Comparison of ENCODE assay signal across 10 mouse cellular contexts in genomic region chr2:35720104-35720503, GRCm38 (mm10).
DNase-seq lines count a peak whose midpoint lies in the region; ATAC-seq and TF ChIP-seq lines count a peak whose summit lies in the region.
"Had no signal": no experiment of that assay in that cellular context is flagged by ENCODE, and none has a peak within 500 bp of the region (broad histone marks: within the 10 kb centered on the region; RNA-seq: fewer than 3 reads in every experiment).

No protein-coding gene starts in this region.

- TF ChIP-seq POLR2A in cerebellum, adult 2 months (IDR thresholded peaks at IDR 0.05; ENCODE audit: borderline replicate concordance, insufficient read depth, low read length) = no peak

- peaks cover 44% of the 10 kb centered on the region for H3K36me3 ChIP-seq in hindbrain, embryonic 16.5 days (ENCODE audit: control insufficient read depth, insufficient read depth, low read length)
- peaks cover 87% of the 10 kb centered on the region for H3K36me3 ChIP-seq in hindbrain, embryonic 14.5 days (replicated peaks; ENCODE audit: control insufficient read depth, insufficient read depth)

- no peaks in the 10 kb centered on the region; the same call in 1 of the 2 replicates for H3K4me1 ChIP-seq in hindbrain, embryonic 16.5 days (ENCODE audit: control insufficient read depth, insufficient read depth, low read depth, low read length)
- H3K4me1 ChIP-seq in hindbrain, embryonic 14.5 days (replicated peaks; ENCODE audit: control insufficient read depth, insufficient read depth, low read length) = no peaks in the 10 kb centered on the region
- H3K4me1 ChIP-seq in cerebellum, adult 2 months (ENCODE audit: control insufficient read depth, insufficient read depth, low read length) = peaks cover 73% of the 10 kb centered on the region

- WGBS in hindbrain, embryonic 16.5 days = 81% methylated on average over 12 of the region's 12 CpGs
- 91% methylated on average over 11 of the region's 12 CpGs for WGBS in hindbrain, embryonic 14.5 days
- 7% methylated on average over 12 of the region's 12 CpGs for WGBS in cerebellum, adult 2 months

- no peak overlapping the region for H3K27ac ChIP-seq in hindbrain, embryonic 16.5 days (ENCODE audit: low read depth, low read length)
- no peak overlapping the region for H3K27ac ChIP-seq in hindbrain, embryonic 14.5 days
- H3K27ac ChIP-seq in cerebellum, adult 2 months (ENCODE audit: insufficient read depth, low read length) = peak overlapping the region; percentile 70
- H3K27ac ChIP-seq: liver, embryonic 14.5 days had no signal

- no peaks in the 10 kb centered on the region for H3K27me3 ChIP-seq in hindbrain, embryonic 16.5 days (replicated peaks; ENCODE audit: control insufficient read depth, insufficient read depth, low read length)
- H3K27me3 ChIP-seq in hindbrain, embryonic 14.5 days (ENCODE audit: control insufficient read depth, insufficient read depth, low read length) = no peaks in the 10 kb centered on the region
- H3K27me3 ChIP-seq in cerebellum, adult 2 months (ENCODE audit: control insufficient read depth, insufficient read depth, low read length) = no peaks in the 10 kb centered on the region

- no peaks in the 10 kb centered on the region for H3K9me3 ChIP-seq in hindbrain, embryonic 16.5 days (ENCODE audit: control insufficient read depth, low read length)
- H3K9me3 ChIP-seq in hindbrain, embryonic 14.5 days (ENCODE audit: control insufficient read depth, low read length) = no peaks in the 10 kb centered on the region

- H3K4me3 ChIP-seq in hindbrain, embryonic 16.5 days (ENCODE audit: low read length) = no peak overlapping the region
- no peak overlapping the region for H3K4me3 ChIP-seq in hindbrain, embryonic 14.5 days (replicated peaks; ENCODE audit: low read length)
- H3K4me3 ChIP-seq in cerebellum, adult 2 months (replicated peaks; ENCODE audit: insufficient read depth, low read depth, low read length) = no peak overlapping the region

- DNase-seq in hindbrain, embryonic 14.5 days (ENCODE audit: low spot score) = no peak
- DNase-seq in adrenal gland, adult (ENCODE audit: inconsistent age in 2 of 2, low spot score in 1 of 2) = peak; percentile 95 to 96
- DNase-seq in cerebellum, adult 2 months = peak; percentile 75 to 76
- DNase-seq in layer of hippocampus, postnatal 10 days (ENCODE audit: low spot score in 2 of 2) = peak; percentile 56 to 66
- no peak for DNase-seq in lung, postnatal 36 days
- DNase-seq in retina, embryonic 14.5 days (ENCODE audit: low spot score) = no peak
- DNase-seq: thymus, postnatal 36 days had no signal

- TF ChIP-seq CTCF in cerebellum, adult 2 months (IDR thresholded peaks at IDR 0.05; ENCODE audit: borderline replicate concordance, insufficient read depth, low read depth, low read length) = no peak

- ATAC-seq in hindbrain, embryonic 16.5 days = peak; percentile 31
- ATAC-seq in hindbrain, embryonic 14.5 days (ENCODE audit: low FRiP score) = no peak
- ATAC-seq in megakaryocyte-erythroid progenitor cell, adult 5-6 weeks (replicated peaks; ENCODE audit: low FRiP score, low TSS enrichment, poor library complexity, severe bottlenecking) = no peak

- no peak overlapping the region for H3K4me2 ChIP-seq in hindbrain, embryonic 16.5 days (ENCODE audit: low read length)
- H3K4me2 ChIP-seq in hindbrain, embryonic 14.5 days (replicated peaks) = no peak overlapping the region

- H3K9ac ChIP-seq in hindbrain, embryonic 16.5 days (ENCODE audit: low read depth, low read length) = no peak overlapping the region
- H3K9ac ChIP-seq in hindbrain, embryonic 14.5 days = no peak overlapping the region
- H3K9ac ChIP-seq: liver, embryonic 14.5 days had no signal

Comparison
In these comparisons a context has a peak if more than half of its experiments do, and no peak if none do; other contexts are left out.
1. DNase-seq: peak in adrenal gland, adult (2 of 2), cerebellum, adult 2 months (2 of 2) and layer of hippocampus, postnatal 10 days (2 of 2); none in hindbrain, embryonic 14.5 days (single experiment), lung, postnatal 36 days (single experiment) and retina, embryonic 14.5 days (single experiment).